8 mouse cellular contexts compared by ENCODE assay signal in the genomic region with DNA sequence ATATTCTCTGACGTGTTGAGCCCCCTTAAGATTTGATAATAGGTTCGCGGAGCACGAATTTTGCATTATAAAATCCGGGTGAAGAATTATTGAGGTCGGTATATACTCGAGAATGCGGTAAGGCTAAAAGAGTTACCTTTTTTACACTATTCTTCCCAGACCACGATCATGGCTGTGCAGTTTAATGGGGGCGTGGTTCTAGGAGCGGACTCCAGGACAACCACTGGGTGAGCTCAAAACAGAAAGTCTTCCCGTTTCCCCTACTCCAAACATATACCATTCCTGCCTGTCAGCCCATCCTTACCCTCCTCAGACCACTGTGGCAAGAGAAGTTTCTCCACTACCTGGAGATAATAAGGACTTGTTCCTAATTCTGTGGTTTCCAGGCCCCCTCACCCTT. TPM values are rescaled to one million over a fixed set of nuclear protein-coding genes. Genes with fewer than 3 reads are reported as not detected.
DNase-seq lines count a peak whose midpoint lies in the region; ATAC-seq and TF ChIP-seq lines count a peak whose summit lies in the region.

No protein-coding gene starts in this region.

- H3K4me3 ChIP-seq in lung, postnatal 0 days (ENCODE audit: low read depth, low read length), result peak overlapping the region; percentile 75
- peak overlapping the region; percentile 70 for H3K4me3 ChIP-seq in embryonic facial prominence, embryonic 13.5 days
- H3K4me3 ChIP-seq in intestine, postnatal 0 days (ENCODE audit: low read depth, low read length), result peak overlapping the region; percentile 82
- H3K4me3 ChIP-seq in olfactory bulb, adult 2 months (ENCODE audit: insufficient read depth, low read depth, low read length), result peak overlapping the region; percentile 84

- H3K27me3 ChIP-seq in lung, postnatal 0 days (replicated peaks; ENCODE audit: insufficient read depth, low read length), result no peaks in the 10 kb centered on the region
- H3K27me3 ChIP-seq in embryonic facial prominence, embryonic 13.5 days, result peaks cover 1% of the 10 kb centered on the region
- H3K27me3 ChIP-seq in intestine, postnatal 0 days (replicated peaks; ENCODE audit: control insufficient read depth, insufficient read depth, low read length), result no peaks in the 10 kb centered on the region

- no peak for TF ChIP-seq EP300 in lung, postnatal 0 days (IDR thresholded peaks at IDR 0.05)

- peak overlapping the region; percentile 51 for H3K9ac ChIP-seq in lung, postnatal 0 days (replicated peaks; ENCODE audit: low read depth)
- H3K9ac ChIP-seq in embryonic facial prominence, embryonic 13.5 days, result peak overlapping the region; percentile 78
- peak overlapping the region; percentile 63 for H3K9ac ChIP-seq in intestine, postnatal 0 days (ENCODE audit: low read depth, low read length)

- H3K4me2 ChIP-seq in lung, postnatal 0 days (replicated peaks; ENCODE audit: low read depth, low read length), result peak overlapping the region; percentile 73
- H3K4me2 ChIP-seq in embryonic facial prominence, embryonic 13.5 days, result peak overlapping the region; percentile 80
- H3K4me2 ChIP-seq in intestine, postnatal 0 days (replicated peaks; ENCODE audit: low read depth), result peak overlapping the region; percentile 71

- ATAC-seq in lung, postnatal 0 days, result peak; percentile 30
- ATAC-seq in embryonic facial prominence, embryonic 13.5 days (ENCODE audit: insufficient number of reproducible peaks, insufficient read depth, low FRiP score, low TSS enrichment, low read depth), result no peak
- ATAC-seq in intestine, postnatal 0 days, result 0 out of 2 replicates have a peak, but pooled peaks have one; percentile 15

- H3K4me1 ChIP-seq in lung, postnatal 0 days (ENCODE audit: insufficient read depth, low read depth, low read length), result no peaks in the 10 kb centered on the region; the same call in 1 of the 2 replicates
- H3K4me1 ChIP-seq in embryonic facial prominence, embryonic 13.5 days, result peaks cover 10% of the 10 kb centered on the region
- H3K4me1 ChIP-seq in intestine, postnatal 0 days (replicated peaks; ENCODE audit: control insufficient read depth, insufficient read depth, low read length), result no peaks in the 10 kb centered on the region
- peaks cover 7% of the 10 kb centered on the region; the same call in 1 of the 2 replicates for H3K4me1 ChIP-seq in olfactory bulb, adult 2 months (ENCODE audit: control insufficient read depth, insufficient read depth, low read length)

- no peaks in the 10 kb centered on the region; the same call in none of the 2 replicates for H3K36me3 ChIP-seq in lung, postnatal 0 days (ENCODE audit: insufficient read depth, low read length)
- H3K36me3 ChIP-seq in embryonic facial prominence, embryonic 13.5 days, result peaks cover 33% of the 10 kb centered on the region
- H3K36me3 ChIP-seq in intestine, postnatal 0 days (ENCODE audit: control insufficient read depth, insufficient read depth), result peaks cover 26% of the 10 kb centered on the region

- peak; percentile 32 for DNase-seq in lung, postnatal 0 days (ENCODE audit: low spot score)
- DNase-seq in lung, postnatal 4 days, result no peak
- DNase-seq in urinary bladder, adult 18-20 months (ENCODE audit: low spot score in 2 of 2), result no peak
- no peak for DNase-seq in left cerebral cortex, adult 11 months (ENCODE audit: low spot score)
- no peak for DNase-seq in gastrocnemius, postnatal 14 days

- WGBS in lung, postnatal 0 days, result 3% methylated on average over 12 of the region's 12 CpGs
- under 1% methylated on average over 12 of the region's 12 CpGs for WGBS in embryonic facial prominence, embryonic 13.5 days
- under 1% methylated on average over 12 of the region's 12 CpGs for WGBS in intestine, postnatal 0 days
- WGBS in olfactory bulb, adult 2 months, result 2% methylated on average over 12 of the region's 12 CpGs

- no peak for TF ChIP-seq CTCF in lung, postnatal 0 days (IDR thresholded peaks at IDR 0.05)
- no peak for TF ChIP-seq CTCF in intestine, postnatal 0 days (IDR thresholded peaks at IDR 0.05; ENCODE audit: low read depth)
- TF ChIP-seq CTCF in olfactory bulb, adult 2 months (IDR thresholded peaks at IDR 0.05; ENCODE audit: insufficient read depth, low read depth, low read length), result no peak

- intact Hi-C loops in gastrocnemius, postnatal 14 days (cut with DNase I; ENCODE audit: low total_unique reads), result no loop called here

- H3K9me3 ChIP-seq in lung, postnatal 0 days (ENCODE audit: low read length), result no peaks in the 10 kb centered on the region
- H3K9me3 ChIP-seq in embryonic facial prominence, embryonic 13.5 days, result no peaks in the 10 kb centered on the region
- H3K9me3 ChIP-seq in intestine, postnatal 0 days (ENCODE audit: control insufficient read depth), result no peaks in the 10 kb centered on the region

- no peak overlapping the region for H3K27ac ChIP-seq in lung, postnatal 0 days (ENCODE audit: low read length)
- no peak overlapping the region; the same call in 1 of the 2 replicates for H3K27ac ChIP-seq in embryonic facial prominence, embryonic 13.5 days
- H3K27ac ChIP-seq in intestine, postnatal 0 days (ENCODE audit: low read depth, low read length), result peak overlapping the region; percentile 21; the same call in 1 of the 2 replicates
- H3K27ac ChIP-seq in olfactory bulb, adult 2 months (ENCODE audit: insufficient read depth, low read depth, low read length), result no peak overlapping the region

- no peak for TF ChIP-seq POLR2A in olfactory bulb, adult 2 months (IDR thresholded peaks at IDR 0.05; ENCODE audit: insufficient read depth, low read depth, low read length)

RNA-seq across cellular contexts. Expression of a gene that starts 0.6 kb away (rescaled TPM):
- polyA plus RNA-seq in lung, postnatal 0 days (2015; fragmentation: Nextera tagmentation; extraction: Ambion mirVana), result 451 and 505 TPM in 2 replicates
- 837 and 839 TPM in 2 replicates for polyA plus RNA-seq in embryonic facial prominence, embryonic 13.5 days (2015; fragmentation: Nextera tagmentation; extraction: Ambion mirVana)
- 462 and 489 TPM in 2 replicates for polyA plus RNA-seq in intestine, postnatal 0 days (2015; fragmentation: Nextera tagmentation; extraction: Ambion mirVana)
- not detected in 2 replicates for polyA plus RNA-seq in olfactory bulb, adult 2 months (2012; ENCODE audit: insufficient read depth, insufficient read length, low replicate concordance, missing spikeins)
- total RNA-seq in gastrocnemius, postnatal 14 days (2021), result 100 to 1,000 TPM; 292 to 301 TPM

RNA-seq across cellular contexts. Expression of a gene that starts 6.7 kb away (rescaled TPM):
- 0.64 and 0.86 TPM in 2 replicates for polyA plus RNA-seq in lung, postnatal 0 days (2015; fragmentation: Nextera tagmentation; extraction: Ambion mirVana)
- 0.45 TPM in 1 of 2 replicates, not detected in the other for polyA plus RNA-seq in embryonic facial prominence, embryonic 13.5 days (2015; fragmentation: Nextera tagmentation; extraction: Ambion mirVana)
- 0.30 and 0.82 TPM in 2 replicates for polyA plus RNA-seq in intestine, postnatal 0 days (2015; fragmentation: Nextera tagmentation; extraction: Ambion mirVana)
- not detected in 2 replicates for polyA plus RNA-seq in olfactory bulb, adult 2 months (2012; ENCODE audit: insufficient read depth, insufficient read length, low replicate concordance, missing spikeins)
- total RNA-seq in gastrocnemius, postnatal 14 days (2021), result not detected

RNA-seq across cellular contexts. Expression of a gene that starts 7.0 kb away (rescaled TPM):
- polyA plus RNA-seq in lung, postnatal 0 days (2015; fragmentation: Nextera tagmentation; extraction: Ambion mirVana), result not detected in 2 replicates
- polyA plus RNA-seq in embryonic facial prominence, embryonic 13.5 days (2015; fragmentation: Nextera tagmentation; extraction: Ambion mirVana), result not detected in 2 replicates
- not detected in 2 replicates for polyA plus RNA-seq in intestine, postnatal 0 days (2015; fragmentation: Nextera tagmentation; extraction: Ambion mirVana)
- polyA plus RNA-seq in olfactory bulb, adult 2 months (2012; ENCODE audit: insufficient read depth, insufficient read length, low replicate concordance, missing spikeins), result not detected in 2 replicates
- not detected for total RNA-seq in gastrocnemius, postnatal 14 days (2021)

RNA-seq across cellular contexts. Expression of a gene that starts 11.3 kb away (rescaled TPM):
- polyA plus RNA-seq in lung, postnatal 0 days (2015; fragmentation: Nextera tagmentation; extraction: Ambion mirVana), result 0.43 and 0.68 TPM in 2 replicates
- 0.56 TPM in 1 of 2 replicates, not detected in the other for polyA plus RNA-seq in embryonic facial prominence, embryonic 13.5 days (2015; fragmentation: Nextera tagmentation; extraction: Ambion mirVana)
- polyA plus RNA-seq in intestine, postnatal 0 days (2015; fragmentation: Nextera tagmentation; extraction: Ambion mirVana), result 0.25 and 0.31 TPM in 2 replicates
- not detected in 2 replicates for polyA plus RNA-seq in olfactory bulb, adult 2 months (2012; ENCODE audit: insufficient read depth, insufficient read length, low replicate concordance, missing spikeins)
- total RNA-seq in gastrocnemius, postnatal 14 days (2021), result not detected

RNA-seq across cellular contexts. Expression of a gene that starts 14.1 kb away (rescaled TPM):
- 10.8 and 13.5 TPM in 2 replicates for polyA plus RNA-seq in lung, postnatal 0 days (2015; fragmentation: Nextera tagmentation; extraction: Ambion mirVana)
- 5.3 and 6.5 TPM in 2 replicates for polyA plus RNA-seq in embryonic facial prominence, embryonic 13.5 days (2015; fragmentation: Nextera tagmentation; extraction: Ambion mirVana)
- 5.9 and 6.3 TPM in 2 replicates for polyA plus RNA-seq in intestine, postnatal 0 days (2015; fragmentation: Nextera tagmentation; extraction: Ambion mirVana)
- not detected in 2 replicates for polyA plus RNA-seq in olfactory bulb, adult 2 months (2012; ENCODE audit: insufficient read depth, insufficient read length, low replicate concordance, missing spikeins)
- 10 to 100 TPM; 15.9 to 17.1 TPM for total RNA-seq in gastrocnemius, postnatal 14 days (2021)
